Mouse (Mus musculus): ENCODE measurements around the gene Csnk1g2.

DNA sequence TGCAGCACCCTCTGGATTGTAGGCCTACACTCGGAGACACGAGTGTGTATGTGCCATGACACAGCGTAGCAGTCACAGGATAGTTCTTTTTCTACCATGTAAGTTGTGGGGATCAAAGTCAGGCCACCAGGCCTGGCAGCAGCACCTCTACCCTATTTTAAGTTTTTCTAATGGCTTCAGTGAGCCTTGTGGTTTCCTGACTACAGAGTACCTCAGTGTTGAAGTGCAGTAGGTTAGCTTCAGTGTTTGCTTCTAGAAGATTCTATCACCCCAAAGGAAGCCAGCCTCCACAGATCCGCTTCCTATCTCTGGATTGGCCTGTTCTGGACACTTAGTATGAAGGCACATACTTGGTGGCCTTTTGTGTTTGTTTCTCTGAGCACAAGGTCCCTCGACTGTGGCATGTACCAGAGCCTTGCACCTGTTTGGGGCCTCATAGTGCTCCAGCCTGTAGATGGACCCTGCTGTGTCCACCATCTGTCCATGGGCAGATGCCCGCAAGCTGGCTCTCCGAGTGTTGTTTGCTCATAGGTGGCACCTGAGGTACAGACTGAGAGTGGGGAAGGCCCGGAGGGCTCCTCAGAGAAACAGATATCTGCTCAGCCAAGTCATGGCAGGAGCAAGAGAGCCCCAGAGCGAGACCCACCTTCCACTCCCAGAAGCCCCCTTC, 12.4 kb upstream of the Csnk1g2 start:
- TF ChIP-seq CTCF (IDR thresholded peaks at IDR 0.05; ENCODE audit: control insufficient read depth, insufficient read depth, insufficient read length) (no peak), MAX (IDR thresholded peaks at IDR 0.05) (no peak), MYOG (IDR thresholded peaks at IDR 0.05; ENCODE audit: control insufficient read depth, extremely low read depth, insufficient read length) (no peak), MYOD1 (IDR thresholded peaks at IDR 0.05; ENCODE audit: control insufficient read depth, insufficient read length, low read depth) (no peak)
